Mouse (Mus musculus) midbrain, embryonic 11.5 days (tissue): ENCODE results near the gene Chil3. TPM values are rescaled to one million over a fixed set of nuclear protein-coding genes. Genes with fewer than 3 reads are reported as not detected.

ENCODE experiments used
- polyA plus RNA-seq: library from polyadenylated mRNA; unstranded; fragments of >200 nt; fragmentation: Nextera tagmentation; extraction: Ambion mirVana; gene quantifications from 2 replicates; pipeline ENCODE4 v1.2.1, GENCODE M21; 2014

The Chil3 gene
- polyA plus RNA-seq, 1 experiment from 2014 or later, result not detected

Other genes starting within 250 kb of the Chil3 start
- gene I830077J02Rik, start 234.9 kb downstream of the Chil3 start, polyA plus RNA-seq, result 0.63 and 0.83 TPM in 2 replicates
- gene Wdr77, start 208.2 kb downstream of the Chil3 start, polyA plus RNA-seq, result 132 and 136 TPM in 2 replicates
- 566 and 581 TPM in 2 replicates for gene Atp5f1, start 207.5 kb downstream of the Chil3 start, polyA plus RNA-seq
- gene Ovgp1, start 193.9 kb downstream of the Chil3 start, polyA plus RNA-seq, result 2.6 and 4.3 TPM in 2 replicates
- 0.20 TPM in 1 of 2 replicates, not detected in the other for gene Pifo, start 152.9 kb downstream of the Chil3 start, polyA plus RNA-seq
- not detected in 2 replicates for gene Chil5, start 134.8 kb downstream of the Chil3 start, polyA plus RNA-seq
- not detected in 2 replicates for gene Chia1, start 54.3 kb downstream of the Chil3 start, polyA plus RNA-seq
- gene Chil4, start 51.9 kb upstream of the Chil3 start, polyA plus RNA-seq, result not detected in 2 replicates
- gene Chil6, start 238.6 kb upstream of the Chil3 start, polyA plus RNA-seq, result not detected in 2 replicates